Mouse (Mus musculus): ENCODE data around the gene Emp3. TPM values are rescaled to one million over a fixed set of nuclear protein-coding genes. Genes with fewer than 3 reads are reported as not detected.
"Not testable (repeated sequence)": the region's sequence is repeated elsewhere in the genome, so short reads cannot be mapped to it uniquely, and the experiment has no call there.

Gene Emp3
- polyA plus RNA-seq, 1 experiment from 2014 or later: 141 TPM

GRCm38 (mm10) chr7:45880531-45880930, 40.7 kb downstream of the Emp3 start:
- Histone ChIP-seq H3K9me3 (no peaks in the 10 kb centered on the region), H3K4me2 (replicated peaks) (no peak overlapping the region), H3K36me3 (peaks cover 69% of the 10 kb centered on the region), H3K4me3 (replicated peaks) (no peak overlapping the region), H3K27ac (no peak overlapping the region), H3K4me1 (replicated peaks) (no peaks in the 10 kb centered on the region), H3K9ac (no peak overlapping the region), H3K27me3 (replicated peaks) (no peaks in the 10 kb centered on the region)
- ATAC-seq: no peak
- WGBS: 96% methylated on average over 4 of the region's 4 CpGs

GRCm38 (mm10) chr7:45878278-45878677, 42.9 kb downstream of the Emp3 start, which contains the start of gene Grin2d:
TSS of gene Grin2d (minus strand) at chr7:45878378.
- H3K27me3 ChIP-seq (replicated peaks); H3K9ac ChIP-seq; ATAC-seq; H3K4me2 ChIP-seq (replicated peaks); H3K27ac ChIP-seq; H3K4me3 ChIP-seq (replicated peaks); H3K9me3 ChIP-seq: not testable (repeated sequence)
- H3K4me1 ChIP-seq (replicated peaks): peaks cover 16% of the 10 kb centered on the region
- WGBS: 95% methylated on average over 1 of the region's 1 CpGs
- peaks cover 58% of the 10 kb centered on the region for H3K36me3 ChIP-seq

- H3K36me3 ChIP-seq: peaks cover 46% of the 10 kb centered on the region
- 91% methylated on average over 7 of the region's 7 CpGs for WGBS
- no peaks in the 10 kb centered on the region for H3K9me3 ChIP-seq
Observed at GRCm38 (mm10) chr7:45876895-45877294, 44.3 kb downstream of the Emp3 start.

GRCm38 (mm10) chr7:45873061-45873947, 47.9 kb downstream of the Emp3 start:
- 2% methylated on average over 28 of the region's 28 CpGs for WGBS
- peak overlapping the region; percentile 80 for H3K4me3 ChIP-seq (replicated peaks)
- peaks cover 25% of the 10 kb centered on the region for H3K27me3 ChIP-seq (replicated peaks)
- peak overlapping the region; percentile 93 for H3K27ac ChIP-seq
- peaks cover 38% of the 10 kb centered on the region for H3K4me1 ChIP-seq (replicated peaks)
- no peaks in the 10 kb centered on the region for H3K9me3 ChIP-seq
- peak overlapping the region; percentile 64 for H3K4me2 ChIP-seq (replicated peaks)
- H3K36me3 ChIP-seq: peaks cover 21% of the 10 kb centered on the region
- peak overlapping the region; percentile 96 for H3K9ac ChIP-seq
- peak; percentile 59 for ATAC-seq

More at GRCm38 (mm10) chr7:45876895-45877294, 44.3 kb downstream of the Emp3 start:
- no peak for ATAC-seq
- Histone ChIP-seq H3K27me3 (replicated peaks) (no peaks in the 10 kb centered on the region), H3K9ac (no peak overlapping the region), H3K4me1 (replicated peaks) (peaks cover 16% of the 10 kb centered on the region), H3K4me3 (replicated peaks) (no peak overlapping the region), H3K4me2 (replicated peaks) (no peak overlapping the region), H3K27ac (no peak overlapping the region)

GRCm38 (mm10) chr7:45872624-45873023, 48.6 kb downstream of the Emp3 start, which contains the start of gene Kdelr1:
TSS of gene Kdelr1 (plus strand) at chr7:45872772.
- Histone ChIP-seq H3K27me3 (replicated peaks) (peaks cover 25% of the 10 kb centered on the region), H3K4me3 (replicated peaks) (peak within 1 kb of the TSS; percentile 80), H3K9me3 (no peaks in the 10 kb centered on the region), H3K27ac (peak within 1 kb of the TSS; percentile 93), H3K4me2 (replicated peaks) (peak within 1 kb of the TSS; percentile 64), H3K36me3 (peaks cover 19% of the 10 kb centered on the region), H3K4me1 (replicated peaks) (peaks cover 44% of the 10 kb centered on the region), H3K9ac (peak within 1 kb of the TSS; percentile 96)
- ATAC-seq: peak; percentile 80
- WGBS: 1% methylated on average over 18 of the region's 18 CpGs

GRCm38 (mm10) chr7:45870282-45871058, 50.7 kb downstream of the Emp3 start:
- Histone ChIP-seq H3K9ac (peak overlapping the region; percentile 20; the same call in 1 of the 2 replicates), H3K36me3 (peaks cover 5% of the 10 kb centered on the region), H3K4me1 (replicated peaks) (peaks cover 51% of the 10 kb centered on the region), H3K4me2 (replicated peaks) (peak overlapping the region; percentile 60), H3K27ac (no peak overlapping the region), H3K27me3 (replicated peaks) (peaks cover 28% of the 10 kb centered on the region), H3K9me3 (no peaks in the 10 kb centered on the region), H3K4me3 (replicated peaks) (peak overlapping the region; percentile 24)
- 2% methylated on average over 30 of the region's 30 CpGs for WGBS
- ATAC-seq: no peak

GRCm38 (mm10) chr7:45869787-45870186, 51.4 kb downstream of the Emp3 start:
- whole genome bisulfite sequencing: 8% methylated on average over 14 of the region's 14 CpGs
- Histone ChIP-seq H3K4me1 (replicated peaks) (peaks cover 47% of the 10 kb centered on the region), H3K9ac (peak overlapping the region; percentile 4; the same call in 1 of the 2 replicates), H3K36me3 (peaks cover 3% of the 10 kb centered on the region; the same call in 1 of the 2 replicates), H3K27ac (no peak overlapping the region), H3K4me2 (replicated peaks) (peak overlapping the region; percentile 60), H3K9me3 (no peaks in the 10 kb centered on the region), H3K27me3 (replicated peaks) (peaks cover 28% of the 10 kb centered on the region), H3K4me3 (replicated peaks) (peak overlapping the region; percentile 24)
- ATAC-seq: no peak

- Histone ChIP-seq H3K4me3 (replicated peaks) (peak overlapping the region; percentile 24), H3K4me1 (replicated peaks) (peaks cover 41% of the 10 kb centered on the region), H3K9ac (peak overlapping the region; percentile 4; the same call in 1 of the 2 replicates), H3K27me3 (replicated peaks) (peaks cover 28% of the 10 kb centered on the region), H3K9me3 (no peaks in the 10 kb centered on the region), H3K36me3 (no peaks in the 10 kb centered on the region), H3K27ac (no peak overlapping the region), H3K4me2 (replicated peaks) (peak overlapping the region; percentile 60)
- 18% methylated on average over 8 of the region's 8 CpGs for WGBS
- no peak for ATAC-seq
Observed at GRCm38 (mm10) chr7:45869107-45869670, 52.0 kb downstream of the Emp3 start.

Other genes starting within 250 kb of the Emp3 start
- 0.73 TPM in 2 replicates for gene Ntn5, start 237.4 kb downstream of the Emp3 start, polyA plus RNA-seq (2015; fragmentation: Nextera tagmentation; extraction: Ambion mirVana)
- gene Sec1, start 227.0 kb downstream of the Emp3 start, polyA plus RNA-seq (2015; fragmentation: Nextera tagmentation; extraction: Ambion mirVana): 1.9 and 2.0 TPM in 2 replicates
- 5.5 and 6.4 TPM in 2 replicates for gene Car11, start 221.6 kb downstream of the Emp3 start, polyA plus RNA-seq (2015; fragmentation: Nextera tagmentation; extraction: Ambion mirVana)
- 3.1 and 3.4 TPM in 2 replicates for gene Dbp, start 216.3 kb downstream of the Emp3 start, polyA plus RNA-seq (2015; fragmentation: Nextera tagmentation; extraction: Ambion mirVana)
- gene Rpl18, start 205.9 kb downstream of the Emp3 start, polyA plus RNA-seq (2015; fragmentation: Nextera tagmentation; extraction: Ambion mirVana): 1,110 and 1,134 TPM in 2 replicates
- 38.1 and 41.6 TPM in 2 replicates for gene Sphk2, start 203.4 kb downstream of the Emp3 start, polyA plus RNA-seq (2015; fragmentation: Nextera tagmentation; extraction: Ambion mirVana)
- gene Fam83e, start 200.2 kb downstream of the Emp3 start, polyA plus RNA-seq (2015; fragmentation: Nextera tagmentation; extraction: Ambion mirVana): 19.7 and 22.4 TPM in 2 replicates
- gene Spaca4, start 195.6 kb downstream of the Emp3 start, polyA plus RNA-seq (2015; fragmentation: Nextera tagmentation; extraction: Ambion mirVana): 0.49 and 0.74 TPM in 2 replicates
- gene Lmtk3, start 137.7 kb downstream of the Emp3 start, polyA plus RNA-seq (2015; fragmentation: Nextera tagmentation; extraction: Ambion mirVana): 0.43 and 0.90 TPM in 2 replicates
- gene Sult2b1, start 136.7 kb downstream of the Emp3 start, polyA plus RNA-seq (2015; fragmentation: Nextera tagmentation; extraction: Ambion mirVana): 2.8 and 2.9 TPM in 2 replicates
- gene Cyth2, start 106.8 kb downstream of the Emp3 start, polyA plus RNA-seq (2015; fragmentation: Nextera tagmentation; extraction: Ambion mirVana): 89.0 and 92.0 TPM in 2 replicates
- 0.88 and 1.0 TPM in 2 replicates for gene Kcnj14, start 96.6 kb downstream of the Emp3 start, polyA plus RNA-seq (2015; fragmentation: Nextera tagmentation; extraction: Ambion mirVana)
- 67.1 and 71.3 TPM in 2 replicates for gene Grwd1, start 90.5 kb downstream of the Emp3 start, polyA plus RNA-seq (2015; fragmentation: Nextera tagmentation; extraction: Ambion mirVana)
- gene Kdelr1, start 48.6 kb downstream of the Emp3 start, polyA plus RNA-seq (2015; fragmentation: Nextera tagmentation; extraction: Ambion mirVana): 70.8 and 74.5 TPM in 2 replicates
- 0.49 and 0.51 TPM in 2 replicates for gene Grin2d, start 43.0 kb downstream of the Emp3 start, polyA plus RNA-seq (2015; fragmentation: Nextera tagmentation; extraction: Ambion mirVana)
- gene Syngr4, start 24.7 kb downstream of the Emp3 start, polyA plus RNA-seq (2015; fragmentation: Nextera tagmentation; extraction: Ambion mirVana): 0.85 and 1.00 TPM in 2 replicates
- 5.8 and 7.0 TPM in 2 replicates for gene Tmem143, start 24.5 kb downstream of the Emp3 start, polyA plus RNA-seq (2015; fragmentation: Nextera tagmentation; extraction: Ambion mirVana)
- 4.3 and 4.5 TPM in 2 replicates for gene Ccdc114, start 2.7 kb upstream of the Emp3 start, polyA plus RNA-seq (2015; fragmentation: Nextera tagmentation; extraction: Ambion mirVana)
- gene Abcc6, start 108.9 kb upstream of the Emp3 start, polyA plus RNA-seq (2015; fragmentation: Nextera tagmentation; extraction: Ambion mirVana): 3.2 and 3.3 TPM in 2 replicates
- 80.4 and 84.7 TPM in 2 replicates for gene Nomo1, start 112.3 kb upstream of the Emp3 start, polyA plus RNA-seq (2015; fragmentation: Nextera tagmentation; extraction: Ambion mirVana)
- gene Kcnj11, start 179.4 kb upstream of the Emp3 start, polyA plus RNA-seq (2015; fragmentation: Nextera tagmentation; extraction: Ambion mirVana): 0.77 and 0.91 TPM in 2 replicates